Mouse (Mus musculus): ENCODE measurements around the gene Duox1.

- TF ChIP-seq MAFK (IDR thresholded peaks at IDR 0.05; ENCODE audit: insufficient read depth, low read depth, low read length) (no peak), HCFC1 (IDR thresholded peaks at IDR 0.05; ENCODE audit: borderline replicate concordance, insufficient read depth, low read length) (no peak), ZC3H11A (IDR thresholded peaks at IDR 0.05; ENCODE audit: borderline replicate concordance, low read depth, low read length) (no peak)
These were observed 51.2 kb downstream of the Duox1 start for GRCm38 (mm10) chr2:122366706-122367105.
